Mouse (Mus musculus): ENCODE measurements around the gene Myh14.

- TF ChIP-seq EP300 (IDR thresholded peaks at IDR 0.05; ENCODE audit: insufficient read depth, low read depth, low read length) (no peak), CTCF (IDR thresholded peaks at IDR 0.05; ENCODE audit: low read depth, low read length) (no peak)
These were observed 29.6 kb downstream of the Myh14 start for GRCm38 (mm10) chr7:44640843-44641605.

All from ES-Bruce4 (cell line).